Mouse (Mus musculus): Measurements from ENCODE around the gene Gm11627.
"Not testable (repeated sequence)": the region's sequence is repeated elsewhere in the genome, so short reads cannot be mapped to it uniquely, and the experiment has no call there.

DNA sequence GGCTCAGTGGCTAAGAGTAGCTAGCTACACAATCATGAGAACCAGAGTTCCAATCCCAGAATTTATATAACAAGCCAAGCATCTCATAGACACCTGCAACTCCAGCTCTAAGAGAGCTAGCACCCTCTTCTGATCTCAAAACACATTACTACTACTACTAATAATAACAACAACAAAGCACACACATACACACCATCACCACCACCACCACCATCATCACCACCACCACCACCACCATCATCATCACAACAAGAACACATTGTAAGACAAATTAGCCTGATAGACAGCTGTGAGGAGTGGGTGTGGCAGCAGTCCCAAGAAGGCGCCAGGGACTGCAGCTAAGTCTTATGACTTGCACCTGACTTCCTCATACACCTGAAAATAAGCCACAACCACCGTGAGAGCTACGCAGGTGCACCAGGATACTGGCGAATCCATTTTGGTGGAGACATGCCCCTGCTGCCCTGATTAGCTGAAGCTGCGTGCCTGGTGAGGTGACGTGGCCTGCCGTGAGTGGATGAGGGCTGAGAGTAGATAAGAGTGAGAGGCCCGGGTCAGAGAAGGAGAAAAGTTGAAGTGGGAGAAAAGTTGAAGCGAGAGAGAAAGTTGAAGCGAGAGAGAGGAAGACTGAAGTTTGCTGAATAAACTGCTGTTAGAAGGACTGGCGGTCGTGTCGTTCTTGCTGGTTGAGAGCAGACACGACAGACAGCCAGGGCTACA, 14.1 kb downstream of the Gm11627 start:
- TF ChIP-seq GATA1 (IDR thresholded peaks at IDR 0.05; ENCODE audit: borderline replicate concordance, low read length); FLI1 (IDR thresholded peaks at IDR 0.05; ENCODE audit: low read length): not testable (repeated sequence)

All from megakaryocyte, embryonic 14.5 days (primary cell).